Mouse (Mus musculus): Measurements from ENCODE around the gene Sept6. TPM values are rescaled to one million over a fixed set of nuclear protein-coding genes. Genes with fewer than 3 reads are reported as not detected.
"Not testable (repeated sequence)": the region's sequence is repeated elsewhere in the genome, so short reads cannot be mapped to it uniquely, and the experiment has no call there.

Sept6 gene
- total and polyA plus RNA-seq, 2 experiments: 0.55 to 1.2 TPM

- Histone ChIP-seq H3K27me3 (ENCODE audit: control insufficient read depth, insufficient read depth, low read length) (no peaks in the 10 kb centered on the region), H3K4me3 (ENCODE audit: insufficient read depth, low read depth, low read length) (peak within 1 kb of the TSS; percentile 92), H3K4me1 (ENCODE audit: control insufficient read depth, insufficient read depth, low read length) (no peaks in the 10 kb centered on the region), H3K36me3 (ENCODE audit: control insufficient read depth, insufficient read depth, low read length) (no peaks in the 10 kb centered on the region), H3K79me2 (ENCODE audit: control insufficient read depth, insufficient read depth, low read length) (no peaks in the 10 kb centered on the region; the same call in 1 of the 2 replicates), H3K9ac (ENCODE audit: low read depth, low read length) (peak within 1 kb of the TSS; percentile 79), H3K27ac (replicated peaks; ENCODE audit: insufficient read depth, low read depth, low read length) (peak within 1 kb of the TSS; percentile 58)
- TF ChIP-seq POLR2A (IDR thresholded peaks at IDR 0.05; ENCODE audit: extremely low read depth, insufficient read depth, low read length): no peak
- no peak for TF ChIP-seq CTCF (IDR thresholded peaks at IDR 0.05; ENCODE audit: low read depth, low read length)
- DNase-seq (ENCODE audit: extremely low read depth, low read depth, low spot score): no peak
- WGBS: 4% methylated on average over 31 of the region's 47 CpGs
Measured at GRCm38 (mm10) chrX:36902321-36903114, 89.1 kb downstream of the Sept6 start, which contains the start of gene Nkrf. TSS of gene Nkrf (minus strand) at chrX:36902899.

- 44% methylated on average over 3 of the region's 3 CpGs for WGBS
- Histone ChIP-seq H3K36me3 (ENCODE audit: control insufficient read depth, insufficient read depth, low read length) (no peaks in the 10 kb centered on the region), H3K4me3 (ENCODE audit: insufficient read depth, low read depth, low read length) (no peak overlapping the region), H3K27me3 (ENCODE audit: control insufficient read depth, insufficient read depth, low read length) (no peaks in the 10 kb centered on the region), H3K9ac (ENCODE audit: low read depth, low read length) (no peak overlapping the region), H3K27ac (replicated peaks; ENCODE audit: insufficient read depth, low read depth, low read length) (no peak overlapping the region), H3K4me1 (ENCODE audit: control insufficient read depth, insufficient read depth, low read length) (no peaks in the 10 kb centered on the region), H3K79me2 (ENCODE audit: control insufficient read depth, insufficient read depth, low read length) (no peaks in the 10 kb centered on the region; the same call in 1 of the 2 replicates)
- TF ChIP-seq CTCF (IDR thresholded peaks at IDR 0.05; ENCODE audit: low read depth, low read length) (no peak), POLR2A (IDR thresholded peaks at IDR 0.05; ENCODE audit: extremely low read depth, insufficient read depth, low read length) (no peak)
- DNase-seq (ENCODE audit: extremely low read depth, low read depth, low spot score): no peak
Measured at GRCm38 (mm10) chrX:36901655-36902054, 89.9 kb downstream of the Sept6 start.

- not testable (repeated sequence) for H3K4me3 ChIP-seq (ENCODE audit: insufficient read depth, low read depth, low read length); H3K27ac ChIP-seq (replicated peaks; ENCODE audit: insufficient read depth, low read depth, low read length); H3K36me3 ChIP-seq (ENCODE audit: control insufficient read depth, insufficient read depth, low read length); H3K79me2 ChIP-seq (ENCODE audit: control insufficient read depth, insufficient read depth, low read length); H3K9ac ChIP-seq (ENCODE audit: low read depth, low read length); H3K4me1 ChIP-seq (ENCODE audit: control insufficient read depth, insufficient read depth, low read length); H3K27me3 ChIP-seq (ENCODE audit: control insufficient read depth, insufficient read depth, low read length)
- DNase-seq (ENCODE audit: extremely low read depth, low read depth, low spot score): peak; percentile 9
- WGBS: 74% methylated on average over 1 of the region's 1 CpGs
Measured at GRCm38 (mm10) chrX:36898931-36899330, 92.7 kb downstream of the Sept6 start.

- TF ChIP-seq CTCF (IDR thresholded peaks at IDR 0.05; ENCODE audit: low read depth, low read length): 0 out of 2 replicates have a peak, but pooled peaks have one; percentile 11
- no peak for TF ChIP-seq POLR2A (IDR thresholded peaks at IDR 0.05; ENCODE audit: extremely low read depth, insufficient read depth, low read length)
- Histone ChIP-seq H3K4me1 (ENCODE audit: control insufficient read depth, insufficient read depth, low read length) (no peaks in the 10 kb centered on the region), H3K36me3 (ENCODE audit: control insufficient read depth, insufficient read depth, low read length) (peaks cover 11% of the 10 kb centered on the region), H3K27me3 (ENCODE audit: control insufficient read depth, insufficient read depth, low read length) (no peaks in the 10 kb centered on the region), H3K4me3 (ENCODE audit: insufficient read depth, low read depth, low read length) (no peak overlapping the region), H3K9ac (ENCODE audit: low read depth, low read length) (no peak overlapping the region), H3K79me2 (ENCODE audit: control insufficient read depth, insufficient read depth, low read length) (no peaks in the 10 kb centered on the region), H3K27ac (replicated peaks; ENCODE audit: insufficient read depth, low read depth, low read length) (no peak overlapping the region)
- DNase-seq (ENCODE audit: extremely low read depth, low read depth, low spot score): no peak
- 100% methylated on average over 1 of the region's 1 CpGs for WGBS
Measured at GRCm38 (mm10) chrX:36884719-36885118, 106.9 kb downstream of the Sept6 start.

GRCm38 (mm10) chrX:36874704-36875128 is 116.9 kb downstream of the Sept6 start:
- Histone ChIP-seq H3K27me3 (ENCODE audit: control insufficient read depth, insufficient read depth, low read length) (no peaks in the 10 kb centered on the region), H3K4me3 (ENCODE audit: insufficient read depth, low read depth, low read length) (peak overlapping the region; percentile 89), H3K27ac (replicated peaks; ENCODE audit: insufficient read depth, low read depth, low read length) (peak overlapping the region; percentile 71; the same call in 1 of the 2 replicates), H3K4me1 (ENCODE audit: control insufficient read depth, insufficient read depth, low read length) (peaks cover 5% of the 10 kb centered on the region), H3K9ac (ENCODE audit: low read depth, low read length) (peak overlapping the region; percentile 92), H3K36me3 (ENCODE audit: control insufficient read depth, insufficient read depth, low read length) (no peaks in the 10 kb centered on the region; the same call in 1 of the 2 replicates), H3K79me2 (ENCODE audit: control insufficient read depth, insufficient read depth, low read length) (peaks cover 6% of the 10 kb centered on the region; the same call in 1 of the 2 replicates)
- no peak for TF ChIP-seq CTCF (IDR thresholded peaks at IDR 0.05; ENCODE audit: low read depth, low read length)
- no peak for TF ChIP-seq POLR2A (IDR thresholded peaks at IDR 0.05; ENCODE audit: extremely low read depth, insufficient read depth, low read length)
- 0% methylated on average over 34 of the region's 36 CpGs for whole genome bisulfite sequencing
- DNase-seq (ENCODE audit: extremely low read depth, low read depth, low spot score): no peak

GRCm38 (mm10) chrX:36874178-36874696 is 117.4 kb downstream of the Sept6 start:
- Histone ChIP-seq H3K27ac (replicated peaks; ENCODE audit: insufficient read depth, low read depth, low read length) (peak overlapping the region; percentile 71; the same call in 1 of the 2 replicates), H3K79me2 (ENCODE audit: control insufficient read depth, insufficient read depth, low read length) (peaks cover 6% of the 10 kb centered on the region; the same call in 1 of the 2 replicates), H3K4me3 (ENCODE audit: insufficient read depth, low read depth, low read length) (peak overlapping the region; percentile 89), H3K9ac (ENCODE audit: low read depth, low read length) (peak overlapping the region; percentile 92), H3K4me1 (ENCODE audit: control insufficient read depth, insufficient read depth, low read length) (peaks cover 5% of the 10 kb centered on the region), H3K36me3 (ENCODE audit: control insufficient read depth, insufficient read depth, low read length) (no peaks in the 10 kb centered on the region; the same call in 1 of the 2 replicates), H3K27me3 (ENCODE audit: control insufficient read depth, insufficient read depth, low read length) (no peaks in the 10 kb centered on the region)
- WGBS: 0% methylated on average over 27 of the region's 57 CpGs
- peak; percentile 73 for DNase-seq (ENCODE audit: extremely low read depth, low read depth, low spot score)
- peak; percentile 89 for TF ChIP-seq POLR2A (IDR thresholded peaks at IDR 0.05; ENCODE audit: extremely low read depth, insufficient read depth, low read length)
- TF ChIP-seq CTCF (IDR thresholded peaks at IDR 0.05; ENCODE audit: low read depth, low read length): no peak
